Mouse (Mus musculus): Measurements from ENCODE around the gene Ugcg.

DNA sequence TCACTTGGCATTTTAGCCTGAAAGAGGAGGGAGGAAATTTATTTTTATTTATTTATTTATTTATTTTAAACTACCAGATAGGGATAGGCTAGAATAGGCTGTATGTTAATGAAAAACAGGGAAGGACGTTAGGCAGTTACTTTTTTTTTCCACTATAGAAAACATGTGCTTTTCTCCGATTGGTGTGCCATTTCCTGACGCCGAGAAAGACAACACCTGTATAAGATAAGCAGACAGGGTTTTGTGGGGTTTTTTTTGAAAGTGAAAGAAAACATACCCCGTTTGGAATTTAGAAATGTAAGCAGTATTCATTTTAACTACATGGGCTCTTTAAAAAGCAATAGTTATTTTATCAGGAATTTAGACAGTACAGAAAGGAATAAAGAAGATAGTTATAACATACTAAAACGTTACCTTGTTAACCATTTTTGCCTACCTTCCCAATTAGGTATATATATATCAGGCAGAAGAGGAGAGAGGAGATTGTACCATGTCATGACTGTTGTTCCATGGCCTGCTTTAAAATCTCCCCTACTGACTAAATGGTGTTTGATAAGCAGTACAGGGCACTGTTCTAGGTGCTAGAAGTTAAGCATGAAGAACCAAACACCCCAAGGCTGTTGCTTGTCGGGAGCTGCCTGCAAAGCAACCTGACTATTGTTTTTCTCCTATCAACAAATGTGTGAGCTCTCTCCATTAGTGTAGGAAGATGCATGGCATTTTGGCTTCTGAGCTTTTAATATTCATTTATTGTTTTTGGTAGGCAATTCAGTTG lies 1.8 kb downstream of the Ugcg start:
- TF ChIP-seq CTCF (IDR thresholded peaks at IDR 0.05; ENCODE audit: low read depth), result no peak
- no peak for TF ChIP-seq EP300 (optimal IDR thresholded peaks at IDR 0.05)

Data from stomach, postnatal 0 days (tissue).